Mouse (Mus musculus) midbrain, embryonic 15.5 days (tissue): ENCODE measurements around the gene Brat1. TPM values are rescaled to one million over a fixed set of nuclear protein-coding genes. Genes with fewer than 3 reads are reported as not detected.
"Not testable (repeated sequence)": the region's sequence is repeated elsewhere in the genome, so short reads cannot be mapped to it uniquely, and the experiment has no call there.

ENCODE experiments used
- ATAC-seq: fragments of 200-750 bp; cut with Nextera tagmentation; replicated peaks from 2 replicates; pipeline ENCODE4 v1.8.0; 2017; ENCODE audit warnings: moderate TSS enrichment
- H3K27ac ChIP-seq: fragments of 300-500 bp; sonication (generic); 2 replicates; pipeline ENCODE4 v1.5.1; 2015; ENCODE audit warnings: mild to moderate bottlenecking, inconsistent platforms
- H3K27me3 ChIP-seq: fragments of 300-500 bp; sonication (generic); replicated peaks from 2 replicates; pipeline ENCODE4 v1.6.1; 2015; ENCODE audit warnings: inconsistent platforms
- H3K36me3 ChIP-seq: fragments of 300-500 bp; sonication (generic); replicated peaks from 2 replicates; pipeline ENCODE4 v1.6.1; 2015; ENCODE audit warnings: inconsistent platforms
- H3K4me1 ChIP-seq: fragments of 300-500 bp; sonication (generic); 2 replicates; pipeline ENCODE4 v1.6.1; 2015; ENCODE audit warnings: inconsistent platforms
- H3K4me2 ChIP-seq: fragments of 300-500 bp; sonication (generic); 2 replicates; pipeline ENCODE4 v1.6.1; 2015; ENCODE audit warnings: inconsistent platforms, mild to moderate bottlenecking, moderate library complexity
- H3K4me3 ChIP-seq: fragments of 300-500 bp; sonication (generic); 2 replicates; pipeline ENCODE4 v1.5.1; 2015; ENCODE audit warnings: mild to moderate bottlenecking, inconsistent platforms
- H3K9ac ChIP-seq: fragments of 300-500 bp; sonication (generic); 2 replicates; pipeline ENCODE4 v1.6.1; 2015; ENCODE audit warnings: mild to moderate bottlenecking, inconsistent platforms
- H3K9me3 ChIP-seq: fragments of 300-500 bp; sonication (generic); 2 replicates; pipeline ENCODE4 v1.6.1; 2016; ENCODE audit warnings: inconsistent platforms
- WGBS: fragments of 180-500 bp; shearing (Covaris S2); methylation state at CpG from one replicate; pipeline ENCODE4 v1.1.7; 2015; ENCODE audit warnings: mixed read lengths; 5-methylcytosine and 5-hydroxymethylcytosine counted together
- polyA plus RNA-seq: library from polyadenylated mRNA; unstranded; fragments of >200 nt; fragmentation: Nextera tagmentation; extraction: Ambion mirVana; gene quantifications from 2 replicates; pipeline ENCODE4 v1.2.1, GENCODE M21; 2015

Brat1 gene
- polyA plus RNA-seq: 25.4 and 25.9 TPM in 2 replicates

DNA sequence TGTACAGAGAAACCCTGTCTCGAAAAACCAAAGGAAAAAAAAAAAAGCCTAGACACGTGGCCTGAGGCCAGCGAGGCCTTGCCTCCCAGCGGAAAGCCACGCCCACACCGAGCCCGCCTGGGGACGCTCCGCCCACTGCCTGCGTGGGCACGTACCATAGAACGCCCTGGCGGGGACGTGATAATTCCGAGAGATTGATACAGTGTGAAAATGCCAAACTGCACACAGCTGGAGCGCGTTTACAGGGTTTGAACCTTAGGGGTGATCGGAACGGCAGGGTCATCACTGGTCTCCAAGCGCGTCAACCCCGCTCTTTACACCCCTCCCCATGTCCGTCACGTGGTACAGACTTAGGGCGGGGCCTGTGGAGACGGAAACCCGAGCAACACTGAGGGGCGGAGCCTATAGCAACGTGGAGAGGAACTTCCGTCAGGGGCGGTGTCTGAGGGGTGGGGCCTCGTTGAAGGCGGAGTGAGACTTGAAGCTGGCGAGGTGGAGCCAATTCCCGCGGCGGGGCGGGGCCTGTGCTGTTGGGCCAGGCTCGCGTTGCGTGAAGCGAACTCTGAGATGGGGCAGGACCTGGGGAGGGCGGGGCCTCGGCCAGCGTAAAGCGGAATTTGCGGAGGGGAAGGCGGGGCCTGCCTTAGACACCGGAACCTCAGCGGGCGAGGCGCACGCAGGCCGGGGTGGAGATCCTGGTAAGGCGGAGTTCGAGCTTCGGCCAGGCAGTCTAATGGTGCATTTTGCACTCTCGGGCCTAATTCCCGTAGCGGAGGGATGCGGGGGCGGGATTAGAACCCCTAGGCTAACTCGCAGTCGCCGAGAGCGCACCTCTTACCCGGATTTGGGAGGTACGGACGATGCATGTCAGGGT, at the start of gene Brat1:
Gene Brat1, plus strand, starts transcription at position 634 of the 874 bp plus-strand sequence.
- peak within 1 kb of the TSS; percentile 92 for H3K27ac ChIP-seq
- H3K27me3 ChIP-seq: no peaks in the 10 kb centered on the region
- H3K4me3 ChIP-seq: peak within 1 kb of the TSS; percentile 50
- H3K36me3 ChIP-seq: no peaks in the 10 kb centered on the region; the same call in 1 of the 2 replicates
- peak within 1 kb of the TSS; percentile 71 for H3K4me2 ChIP-seq
- no peaks in the 10 kb centered on the region for H3K9me3 ChIP-seq
- H3K4me1 ChIP-seq: peaks cover 38% of the 10 kb centered on the region
- peak within 1 kb of the TSS; percentile 57 for H3K9ac ChIP-seq
- WGBS: under 1% methylated on average over 69 of the region's 69 CpGs
- peak; percentile 94 for ATAC-seq

DNA sequence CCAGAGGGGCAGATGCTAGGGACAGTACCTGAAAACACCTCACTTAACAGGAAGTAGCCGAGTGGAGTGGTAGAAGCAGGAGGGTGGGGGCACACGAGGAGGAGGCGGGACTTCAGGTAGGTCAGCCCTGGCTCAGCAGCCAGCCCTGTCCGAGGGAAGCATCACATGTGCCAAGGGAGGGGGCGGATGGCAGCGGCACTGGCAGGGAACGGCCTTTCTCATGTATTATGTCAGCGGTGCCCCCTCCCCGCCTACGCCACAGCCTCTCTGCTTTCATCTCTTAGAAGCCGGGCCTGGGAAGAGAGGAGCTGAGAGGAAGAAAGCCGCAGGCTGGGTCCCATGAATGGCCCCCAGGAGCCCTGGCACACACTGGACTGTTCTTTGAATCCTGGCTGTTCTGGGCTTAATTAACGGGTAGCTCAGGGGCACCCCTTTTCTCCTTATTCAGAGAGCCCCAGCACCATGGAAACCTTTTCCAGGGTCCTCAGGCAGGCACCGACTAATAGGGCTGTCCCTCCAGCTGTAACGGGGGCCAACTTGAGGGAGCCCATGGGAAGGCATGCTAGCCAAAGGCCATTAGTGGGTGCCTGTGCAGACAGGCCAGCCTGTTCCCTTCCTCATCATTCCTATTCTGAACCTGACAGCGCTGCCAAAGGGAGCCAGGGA, 45.1 kb upstream of the Brat1 start:
- H3K27me3 ChIP-seq: no peaks in the 10 kb centered on the region
- H3K9me3 ChIP-seq: no peaks in the 10 kb centered on the region
- no peak overlapping the region for H3K4me3 ChIP-seq
- peak overlapping the region; percentile 1; the same call in 1 of the 2 replicates for H3K4me2 ChIP-seq
- peak; percentile 89 for ATAC-seq
- peak overlapping the region; percentile 82 for H3K27ac ChIP-seq
- 23% methylated on average over 16 of the region's 16 CpGs for WGBS
- H3K9ac ChIP-seq: no peak overlapping the region
- H3K4me1 ChIP-seq: peaks cover 44% of the 10 kb centered on the region
- H3K36me3 ChIP-seq: 0 out of 2 replicates have a peak, but pooled peaks cover 3% of the 10 kb centered on the region

- no peaks in the 10 kb centered on the region for H3K27me3 ChIP-seq
- H3K4me3 ChIP-seq: no peak overlapping the region
- peak overlapping the region; percentile 82 for H3K27ac ChIP-seq
- no peak overlapping the region for H3K4me2 ChIP-seq
- 0 out of 2 replicates have a peak, but pooled peaks cover 5% of the 10 kb centered on the region for H3K36me3 ChIP-seq
- no peak for ATAC-seq
- 56% methylated on average over 1 of the region's 1 CpGs for WGBS
- no peak overlapping the region for H3K9ac ChIP-seq
- H3K4me1 ChIP-seq: peaks cover 44% of the 10 kb centered on the region
- H3K9me3 ChIP-seq: no peaks in the 10 kb centered on the region
Observed at GRCm38 (mm10) chr5:140660398-140660797, 44.4 kb upstream of the Brat1 start.

- no peak for ATAC-seq
- no peaks in the 10 kb centered on the region for H3K27me3 ChIP-seq
- H3K9ac ChIP-seq: no peak overlapping the region
- peak overlapping the region; percentile 20; the same call in 1 of the 2 replicates for H3K27ac ChIP-seq
- H3K4me2 ChIP-seq: no peak overlapping the region
- 0 out of 2 replicates have a peak, but pooled peaks cover 5% of the 10 kb centered on the region for H3K36me3 ChIP-seq
- no peaks in the 10 kb centered on the region for H3K9me3 ChIP-seq
- 74% methylated on average over 8 of the region's 8 CpGs for WGBS
- H3K4me1 ChIP-seq: peaks cover 44% of the 10 kb centered on the region
- no peak overlapping the region for H3K4me3 ChIP-seq
Observed at GRCm38 (mm10) chr5:140661427-140661826, 43.4 kb upstream of the Brat1 start.

- Histone ChIP-seq H3K9me3 (no peaks in the 10 kb centered on the region), H3K27ac (peak overlapping the region; percentile 52), H3K4me1 (peaks cover 44% of the 10 kb centered on the region), H3K4me2 (no peak overlapping the region), H3K9ac (no peak overlapping the region), H3K4me3 (no peak overlapping the region), H3K36me3 (0 out of 2 replicates have a peak, but pooled peaks cover 5% of the 10 kb centered on the region), H3K27me3 (no peaks in the 10 kb centered on the region)
- 56% methylated on average over 12 of the region's 12 CpGs for WGBS
- ATAC-seq: no peak
Observed at GRCm38 (mm10) chr5:140661875-140662643, 42.8 kb upstream of the Brat1 start.

- Histone ChIP-seq H3K27ac (peak overlapping the region; percentile 52; the same call in 1 of the 2 replicates), H3K4me2 (no peak overlapping the region), H3K27me3 (no peaks in the 10 kb centered on the region), H3K9ac (no peak overlapping the region), H3K36me3 (0 out of 2 replicates have a peak, but pooled peaks cover 5% of the 10 kb centered on the region), H3K4me1 (peaks cover 40% of the 10 kb centered on the region), H3K4me3 (no peak overlapping the region), H3K9me3 (no peaks in the 10 kb centered on the region)
- WGBS: 69% methylated on average over 17 of the region's 17 CpGs
- ATAC-seq: no peak
Observed at GRCm38 (mm10) chr5:140662741-140663592, 41.8 kb upstream of the Brat1 start.

GRCm38 (mm10) chr5:140663621-140664180, 41.1 kb upstream of the Brat1 start:
- Histone ChIP-seq H3K9ac (no peak overlapping the region), H3K27me3 (no peaks in the 10 kb centered on the region), H3K27ac (no peak overlapping the region), H3K4me1 (peaks cover 40% of the 10 kb centered on the region), H3K4me2 (no peak overlapping the region), H3K36me3 (peaks cover 7% of the 10 kb centered on the region), H3K4me3 (no peak overlapping the region), H3K9me3 (no peaks in the 10 kb centered on the region)
- no peak for ATAC-seq
- WGBS: 59% methylated on average over 7 of the region's 7 CpGs

DNA sequence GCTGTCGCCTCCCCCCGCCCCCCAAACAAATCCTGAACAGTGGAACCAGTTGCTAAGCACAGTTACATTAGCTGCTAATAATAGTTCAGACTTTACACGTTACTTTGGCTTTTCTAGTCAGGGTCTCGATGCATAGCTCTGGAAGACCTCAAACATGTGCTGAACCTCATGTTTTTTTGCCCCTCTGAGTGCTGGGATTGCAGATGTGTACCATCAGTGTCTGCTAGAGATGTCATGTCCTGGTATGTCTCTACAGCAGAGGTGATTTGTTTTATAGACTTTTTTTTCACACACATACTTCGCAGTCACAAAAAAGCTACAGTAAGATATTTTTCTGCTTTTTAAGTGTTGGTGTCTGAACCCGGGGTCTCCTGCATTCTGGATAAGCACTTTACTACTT, 32.7 kb upstream of the Brat1 start:
- Histone ChIP-seq H3K9me3 (no peaks in the 10 kb centered on the region), H3K9ac (no peak overlapping the region), H3K4me2 (no peak overlapping the region), H3K36me3 (peaks cover 10% of the 10 kb centered on the region), H3K27me3 (no peaks in the 10 kb centered on the region), H3K27ac (no peak overlapping the region), H3K4me3 (no peak overlapping the region), H3K4me1 (0 out of 2 replicates have a peak, but pooled peaks cover 3% of the 10 kb centered on the region)
- ATAC-seq: no peak
- WGBS: 86% methylated on average over 6 of the region's 6 CpGs

DNA sequence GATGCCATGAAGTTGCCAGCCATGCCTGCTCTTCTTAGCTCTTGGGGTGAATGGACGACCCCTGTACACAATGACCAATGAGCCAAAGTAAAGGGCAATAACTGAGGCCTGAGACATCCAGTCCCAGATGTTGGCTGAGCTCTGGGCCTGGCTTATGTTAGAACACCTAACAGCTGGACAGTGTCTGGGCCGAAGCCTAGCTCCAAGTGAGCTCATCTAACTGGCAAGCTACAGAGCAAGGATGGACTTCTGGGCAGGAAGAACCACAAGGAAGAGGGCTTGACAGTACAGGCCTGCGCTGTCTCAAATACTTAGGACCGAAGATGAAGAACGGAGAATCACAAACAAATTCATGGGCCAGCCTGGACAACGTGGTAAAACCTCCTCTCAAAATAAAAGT, 32.2 kb upstream of the Brat1 start:
- not testable (repeated sequence) for ATAC-seq, H3K27me3 ChIP-seq, H3K4me2 ChIP-seq, H3K27ac ChIP-seq, H3K4me1 ChIP-seq, H3K9ac ChIP-seq, H3K9me3 ChIP-seq, H3K4me3 ChIP-seq
- H3K36me3 ChIP-seq: peaks cover 10% of the 10 kb centered on the region
- WGBS: 90% methylated on average over 6 of the region's 6 CpGs

DNA sequence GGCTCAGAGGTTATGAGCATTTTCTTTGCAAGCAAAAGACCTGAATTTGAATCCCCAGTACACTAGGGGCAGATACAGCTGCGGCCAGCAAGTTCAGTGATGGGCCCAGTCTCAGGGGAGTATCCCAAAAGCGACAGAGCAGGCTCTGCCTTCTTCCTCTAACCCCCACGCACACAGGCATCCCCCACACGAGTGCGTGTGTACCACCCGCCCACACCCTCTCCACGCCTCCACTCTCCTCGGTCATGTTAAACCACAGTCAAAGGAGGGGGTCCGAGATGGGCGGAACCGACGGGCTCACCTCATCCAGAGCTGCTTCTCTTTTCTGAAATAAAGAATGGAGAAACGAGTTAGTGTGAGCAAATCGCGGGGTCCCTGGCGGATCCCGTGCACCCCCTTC, 30.8 kb upstream of the Brat1 start:
- H3K4me1 ChIP-seq: 0 out of 2 replicates have a peak, but pooled peaks cover 3% of the 10 kb centered on the region
- H3K9me3 ChIP-seq: no peaks in the 10 kb centered on the region
- 89% methylated on average over 17 of the region's 17 CpGs for WGBS
- no peaks in the 10 kb centered on the region for H3K27me3 ChIP-seq
- H3K27ac ChIP-seq: no peak overlapping the region
- H3K36me3 ChIP-seq: peaks cover 5% of the 10 kb centered on the region
- H3K4me2 ChIP-seq: no peak overlapping the region
- no peak for ATAC-seq
- H3K4me3 ChIP-seq: no peak overlapping the region
- H3K9ac ChIP-seq: no peak overlapping the region

GRCm38 (mm10) chr5:140675079-140675478, 29.7 kb upstream of the Brat1 start:
- H3K27ac ChIP-seq: 0 out of 2 replicates have a peak overlapping the region, but pooled peaks have one; percentile 0

More at GRCm38 (mm10) chr5:140675079-140675478, 29.7 kb upstream of the Brat1 start:
- Histone ChIP-seq H3K9me3 (no peaks in the 10 kb centered on the region), H3K4me2 (no peak overlapping the region), H3K36me3 (peaks cover 2% of the 10 kb centered on the region; the same call in 1 of the 2 replicates), H3K4me3 (no peak overlapping the region), H3K27me3 (no peaks in the 10 kb centered on the region), H3K4me1 (0 out of 2 replicates have a peak, but pooled peaks cover 3% of the 10 kb centered on the region), H3K9ac (no peak overlapping the region)
- ATAC-seq: no peak; the same call in 1 of the 2 replicates
- 72% methylated on average over 11 of the region's 11 CpGs for WGBS
